Mouse (Mus musculus) layer of hippocampus, adult 11-12 months (tissue): ENCODE measurements at regions not wholly inside any gene's neighbourhood (a gene's known extent, or its start where the extent isn't known, plus 50 kb on each side); places are given as distances from the start of the nearest gene placed in this dataset.
"Not testable (repeated sequence)": the region's sequence is repeated elsewhere in the genome, so short reads cannot be mapped to it uniquely, and the experiment has no call there.

Source experiments
- DNase-seq: peaks from one replicate; pipeline ENCODE4 v3.0.0; 2022; ENCODE audit warnings: low spot score

- DNase-seq, result not testable (repeated sequence)
Measured at GRCm38 (mm10) chr14:27562564-27562963, 54.3 kb upstream of the Ccdc66 start.

GRCm38 (mm10) chr14:27561974-27562373 is 53.7 kb upstream of the Ccdc66 start:
- DNase-seq, result not testable (repeated sequence)

- DNase-seq, result peak; percentile 68
Measured at GRCm38 (mm10) chr14:27560434-27560833, 52.2 kb upstream of the Ccdc66 start.

GRCm38 (mm10) chr14:27558794-27559491 is 50.7 kb upstream of the Ccdc66 start:
- no peak for DNase-seq
